Mouse (Mus musculus) forebrain, postnatal 0 days (tissue): ENCODE data around the gene Gm5269. TPM values are rescaled to one million over a fixed set of nuclear protein-coding genes. Genes with fewer than 3 reads are reported as not detected.

Source experiments
- ATAC-seq: fragments of 200-750 bp; cut with Nextera tagmentation; 2 replicates; pipeline ENCODE4 v1.8.0; 2017; ENCODE audit warnings: mild to moderate bottlenecking, moderate library complexity
- DNase-seq: peaks from one replicate; pipeline ENCODE4 v3.0.0-alpha.2; 2015
- H3K27ac ChIP-seq: fragments of 300-500 bp; sonication (generic); 2 replicates; pipeline ENCODE4 v1.5.1; 2014; ENCODE audit warnings: low read depth, mild to moderate bottlenecking, antibody characterized with exemption, low read length, moderate library complexity, mixed read lengths
- H3K27me3 ChIP-seq: fragments of 300-500 bp; sonication (generic); 2 replicates; pipeline ENCODE4 v1.6.1; 2014; ENCODE audit warnings: mild to moderate bottlenecking, low read length, mixed read lengths; ENCODE audit not compliant: insufficient read depth
- H3K36me3 ChIP-seq: fragments of 300-500 bp; sonication (generic); 2 replicates; pipeline ENCODE4 v1.6.1; 2014; ENCODE audit warnings: mild to moderate bottlenecking, moderate library complexity; ENCODE audit not compliant: insufficient read depth
- H3K4me1 ChIP-seq: fragments of 300-500 bp; sonication (generic); 2 replicates; pipeline ENCODE4 v1.6.1; 2014; ENCODE audit warnings: antibody characterized with exemption; ENCODE audit not compliant: insufficient read depth
- H3K4me2 ChIP-seq: fragments of 300-500 bp; sonication (generic); 2 replicates; pipeline ENCODE4 v1.6.1; 2014; ENCODE audit warnings: low read depth, mild to moderate bottlenecking, moderate library complexity
- H3K4me3 ChIP-seq: fragments of 300-500 bp; sonication (generic); 2 replicates; pipeline ENCODE4 v1.5.1; 2014; ENCODE audit warnings: low read depth, low read length, mixed read lengths
- H3K9ac ChIP-seq: fragments of 300-500 bp; sonication (generic); 2 replicates; pipeline ENCODE4 v1.6.1; 2014; ENCODE audit warnings: mild to moderate bottlenecking
- H3K9me3 ChIP-seq: fragments of 300-500 bp; sonication (generic); 2 replicates; pipeline ENCODE4 v1.6.1; 2016; ENCODE audit warnings: low read length
- CTCF ChIP-seq: sonication (generic); IDR thresholded peaks from 2 replicates; pipeline ENCODE4 v1.5.1; 2016; ENCODE audit warnings: antibody characterized with exemption, control low read depth, low read depth
- WGBS: fragments of 180-500 bp; shearing (Covaris S2); extraction: QIAGEN DNeasy Blood & Tissue Kit; methylation state at CpG from one replicate; pipeline ENCODE4 v1.1.7; 2014; 5-methylcytosine and 5-hydroxymethylcytosine counted together
- polyA plus RNA-seq: library from polyadenylated mRNA; unstranded; fragments of >200 nt; fragmentation: Nextera tagmentation; extraction: Ambion mirVana; gene quantifications from 2 replicates; pipeline ENCODE4 v1.2.1, GENCODE M21; 2015
- total RNA-seq: library from RNA; depleted of rRNA; stranded (reverse); fragments of >200 nt; gene quantifications from 2 replicates; pipeline ENCODE4 v1.2.3, GENCODE M21; 2014

The Gm5269 gene
- total and polyA plus RNA-seq, 2 experiments from 2014 or later: not detected

DNA sequence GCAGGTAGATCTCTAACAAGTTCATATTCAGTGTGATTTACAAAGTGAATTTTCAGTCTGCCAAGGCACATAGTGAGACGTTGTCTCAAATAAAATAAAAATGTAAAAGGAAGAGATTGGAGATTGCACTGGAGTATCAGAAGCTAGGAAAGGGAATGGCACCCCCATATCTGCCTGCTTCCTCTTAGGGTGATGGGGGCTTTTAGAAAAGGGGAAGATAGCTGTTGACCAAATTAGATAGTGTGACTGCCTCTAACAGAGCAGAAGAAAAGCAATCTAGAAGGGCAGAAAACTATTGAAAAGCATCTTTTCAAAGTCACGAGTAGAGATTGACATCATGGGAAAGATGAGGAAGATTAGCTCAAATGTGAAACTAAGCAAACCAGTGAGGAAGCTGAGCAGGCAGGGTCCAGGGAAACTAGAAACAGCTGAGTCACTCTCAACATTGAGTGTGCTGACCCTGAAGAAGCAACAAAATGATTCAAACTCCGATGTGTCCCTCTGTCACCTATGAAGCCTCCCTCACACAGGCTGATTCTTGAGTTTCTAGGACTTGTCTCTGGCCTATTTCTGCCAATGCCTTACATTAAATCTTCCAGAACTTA is 8.7 kb downstream of the Gm5269 start:
- no peaks in the 10 kb centered on the region for H3K4me1 ChIP-seq

DNA sequence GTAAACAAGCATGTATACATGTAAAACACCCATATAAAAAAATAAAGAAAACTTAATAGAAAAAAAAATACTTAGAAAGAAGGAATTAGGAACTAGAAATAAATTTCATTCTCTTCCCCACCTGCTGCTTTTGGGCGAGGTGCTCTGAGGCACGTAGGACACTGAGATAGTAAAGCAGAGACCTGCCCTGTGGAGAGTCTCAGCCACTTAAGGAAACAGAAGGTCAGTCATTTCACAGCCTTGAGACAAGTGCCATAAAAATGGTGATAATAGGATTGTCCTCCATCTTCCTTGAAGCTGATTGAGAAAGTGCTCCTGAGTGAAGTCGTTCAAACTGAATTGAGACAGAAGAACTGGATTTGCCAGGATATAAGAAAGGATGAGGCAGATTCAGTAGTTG is 12.6 kb downstream of the Gm5269 start:
- Histone ChIP-seq H3K9ac (no peak overlapping the region), H3K36me3 (no peaks in the 10 kb centered on the region), H3K27ac (no peak overlapping the region), H3K4me3 (no peak overlapping the region), H3K27me3 (no peaks in the 10 kb centered on the region), H3K9me3 (no peaks in the 10 kb centered on the region), H3K4me2 (no peak overlapping the region), H3K4me1 (no peaks in the 10 kb centered on the region)
- WGBS: 89% methylated on average over 3 of the region's 3 CpGs
- TF ChIP-seq CTCF: no peak
- no peak for DNase-seq
- ATAC-seq: no peak

More for the DNA sequence above, 8.7 kb downstream of the Gm5269 start:
- ATAC-seq (no peak), DNase-seq (no peak)
- H3K9me3 ChIP-seq: no peaks in the 10 kb centered on the region
- no peaks in the 10 kb centered on the region for H3K36me3 ChIP-seq
- no peak overlapping the region for H3K9ac ChIP-seq
- no peak overlapping the region for H3K27ac ChIP-seq
- no peak overlapping the region for H3K4me2 ChIP-seq
- 84% methylated on average over 3 of the region's 3 CpGs for WGBS
- H3K4me3 ChIP-seq: no peak overlapping the region
- no peaks in the 10 kb centered on the region for H3K27me3 ChIP-seq
- no peak for TF ChIP-seq CTCF

DNA sequence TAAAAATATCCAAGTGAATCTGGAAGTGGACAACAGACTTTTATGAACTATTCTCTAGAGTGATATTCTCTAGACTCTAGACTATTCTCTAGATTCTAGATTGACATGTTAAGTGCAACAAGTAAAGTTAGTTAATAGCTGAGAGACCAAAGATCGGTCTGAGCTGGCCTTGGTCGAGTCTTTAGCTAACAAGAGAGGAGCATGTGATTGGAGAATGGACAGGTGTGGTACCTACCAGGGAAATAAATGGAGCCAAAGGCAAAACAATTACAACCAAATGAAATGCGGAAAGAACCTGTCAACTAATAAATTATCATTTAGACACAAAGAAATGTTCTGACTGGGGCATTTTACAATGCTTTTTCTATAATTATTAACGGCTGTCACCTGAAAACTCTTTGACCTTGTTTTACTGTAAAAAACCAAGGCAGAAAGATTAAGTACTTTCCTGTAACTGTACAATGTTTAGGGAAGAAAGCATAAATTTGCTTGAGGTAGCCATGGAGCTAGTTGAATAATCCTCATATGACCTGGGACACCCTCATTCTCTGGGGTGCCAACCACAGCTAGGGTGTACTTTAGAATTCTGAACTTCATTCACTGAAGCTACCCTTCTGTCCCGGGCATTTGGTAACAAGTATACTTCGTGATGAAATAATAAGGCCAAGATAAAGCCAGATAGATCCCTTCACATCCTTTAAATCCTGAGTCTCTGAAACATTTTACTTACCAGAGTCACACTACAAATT is 13.4 kb downstream of the Gm5269 start:
- 90% methylated on average over 6 of the region's 6 CpGs for WGBS
- no peak for ATAC-seq
- Histone ChIP-seq H3K27me3 (no peaks in the 10 kb centered on the region), H3K36me3 (no peaks in the 10 kb centered on the region), H3K4me1 (no peaks in the 10 kb centered on the region), H3K4me2 (no peak overlapping the region), H3K9me3 (no peaks in the 10 kb centered on the region), H3K9ac (no peak overlapping the region), H3K27ac (no peak overlapping the region), H3K4me3 (no peak overlapping the region)
- DNase-seq: no peak
- TF ChIP-seq CTCF: no peak

DNA sequence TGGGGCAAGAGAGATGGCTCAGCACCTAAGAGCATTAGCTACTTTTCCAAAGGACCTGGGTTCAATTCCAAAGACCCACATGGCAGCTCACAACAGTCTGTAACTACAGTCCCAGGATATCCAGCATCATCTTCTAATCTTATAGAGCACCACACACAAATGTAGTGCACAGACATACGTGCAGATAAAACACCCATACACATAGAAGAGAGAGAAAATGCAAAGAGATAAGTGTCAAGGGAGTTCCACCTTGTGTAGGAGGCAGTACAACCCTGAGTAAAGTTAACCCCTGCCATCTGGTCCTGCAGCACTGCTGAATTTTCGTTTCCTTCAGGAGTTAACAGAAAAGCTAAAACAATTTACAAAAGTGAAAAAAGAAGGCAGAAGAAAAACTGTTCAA is 14.4 kb downstream of the Gm5269 start:
- Histone ChIP-seq H3K9me3 (no peaks in the 10 kb centered on the region), H3K27me3 (no peaks in the 10 kb centered on the region), H3K4me1 (no peaks in the 10 kb centered on the region), H3K4me2 (no peak overlapping the region), H3K27ac (no peak overlapping the region), H3K4me3 (no peak overlapping the region), H3K36me3 (no peaks in the 10 kb centered on the region), H3K9ac (no peak overlapping the region)
- no peak for TF ChIP-seq CTCF
- WGBS: 79% methylated on average over 2 of the region's 2 CpGs
- DNase-seq: no peak
- ATAC-seq: no peak

DNA sequence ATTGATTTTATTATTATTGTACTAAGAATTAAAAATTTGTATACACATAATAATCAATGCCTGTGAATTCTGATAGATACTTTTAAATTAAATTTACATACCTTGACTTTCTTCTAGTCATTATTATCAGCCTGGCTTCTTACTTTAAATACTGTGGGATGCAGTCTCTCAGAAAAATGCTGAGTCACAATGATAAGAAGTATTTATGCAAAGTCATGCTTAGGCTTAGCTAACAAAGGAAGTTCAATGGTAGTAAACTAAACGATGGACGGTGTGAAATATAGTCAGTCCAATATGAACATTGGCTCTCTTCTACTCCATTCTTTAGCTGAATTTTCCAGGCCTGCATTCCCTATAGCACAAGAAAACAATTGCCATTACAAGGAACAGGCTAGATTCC is 16.8 kb downstream of the Gm5269 start:
- WGBS: 86% methylated on average over 2 of the region's 2 CpGs
- no peaks in the 10 kb centered on the region for H3K27me3 ChIP-seq
- H3K36me3 ChIP-seq: no peaks in the 10 kb centered on the region
- no peaks in the 10 kb centered on the region for H3K4me1 ChIP-seq
- H3K4me3 ChIP-seq: no peak overlapping the region
- no peak overlapping the region for H3K27ac ChIP-seq
- no peak for DNase-seq
- no peak for TF ChIP-seq CTCF
- no peak overlapping the region for H3K9ac ChIP-seq
- H3K4me2 ChIP-seq: no peak overlapping the region
- no peak for ATAC-seq
- H3K9me3 ChIP-seq: no peaks in the 10 kb centered on the region

DNA sequence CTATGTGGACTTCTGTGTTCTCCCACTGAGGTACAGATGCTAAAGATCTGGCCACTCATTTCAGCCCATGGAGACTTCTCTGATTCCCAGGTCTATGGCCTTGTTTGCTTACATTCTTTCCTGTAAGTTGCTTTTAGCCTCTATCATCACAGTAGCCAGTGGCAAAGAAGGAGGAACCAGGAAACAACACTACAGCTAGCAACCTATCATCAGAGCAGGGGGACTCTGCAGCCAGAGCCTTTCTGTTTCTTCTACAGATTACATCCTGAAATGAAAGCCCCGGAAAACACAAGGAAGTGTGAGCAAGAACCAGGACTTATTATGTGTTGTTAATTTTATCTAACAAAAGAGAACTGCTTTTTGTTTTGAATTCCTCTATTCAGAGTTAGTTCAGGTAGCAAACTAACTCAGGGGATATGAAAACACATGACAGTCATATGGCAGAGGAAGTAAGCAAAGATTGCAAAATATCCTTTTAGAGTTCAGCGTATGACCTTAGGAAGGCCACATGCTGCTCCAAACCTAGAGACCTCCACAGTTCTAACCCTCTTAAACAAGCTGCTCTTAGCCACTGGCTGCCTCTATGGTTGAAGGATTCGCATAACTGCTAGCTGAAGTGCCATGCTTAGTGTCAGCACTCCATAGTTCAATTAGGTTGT is 21.5 kb downstream of the Gm5269 start:
- DNase-seq (no peak), ATAC-seq (no peak)
- H3K4me1 ChIP-seq: no peaks in the 10 kb centered on the region
- H3K4me2 ChIP-seq: no peak overlapping the region
- H3K9ac ChIP-seq: no peak overlapping the region
- TF ChIP-seq CTCF: no peak
- H3K27me3 ChIP-seq: no peaks in the 10 kb centered on the region
- no peak overlapping the region for H3K27ac ChIP-seq
- H3K36me3 ChIP-seq: no peaks in the 10 kb centered on the region
- no peak overlapping the region for H3K4me3 ChIP-seq
- WGBS: 85% methylated on average over 3 of the region's 3 CpGs
- no peaks in the 10 kb centered on the region for H3K9me3 ChIP-seq

DNA sequence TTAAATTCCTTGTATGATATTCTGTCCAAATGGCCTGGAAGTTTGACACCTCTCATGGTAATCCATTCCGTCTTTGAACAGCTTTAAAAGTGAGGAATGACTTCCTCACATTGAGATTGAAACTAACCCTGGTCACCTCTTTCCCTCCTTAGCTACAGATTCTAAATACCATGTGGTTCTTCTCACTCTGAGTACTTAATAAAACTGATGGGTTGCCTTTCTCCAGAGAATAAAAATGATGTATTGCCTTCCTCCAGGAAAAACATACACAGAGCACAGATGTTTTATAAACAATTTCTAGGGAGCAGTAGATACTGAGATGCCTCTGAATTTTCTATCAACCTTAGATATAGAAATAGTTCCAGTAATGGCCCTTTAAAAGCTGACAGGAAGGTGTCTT is 22.0 kb downstream of the Gm5269 start:
- ATAC-seq (no peak), DNase-seq (no peak)
- Histone ChIP-seq H3K36me3 (no peaks in the 10 kb centered on the region), H3K27ac (no peak overlapping the region), H3K27me3 (no peaks in the 10 kb centered on the region), H3K4me3 (no peak overlapping the region), H3K4me1 (no peaks in the 10 kb centered on the region), H3K9ac (no peak overlapping the region), H3K4me2 (no peak overlapping the region), H3K9me3 (no peaks in the 10 kb centered on the region)
- 84% methylated on average over 1 of the region's 1 CpGs for WGBS
- no peak for TF ChIP-seq CTCF
